Mouse (Mus musculus) MEL (cell line): ENCODE measurements around the gene Cebpz. TPM values are rescaled to one million over a fixed set of nuclear protein-coding genes. Genes with fewer than 3 reads are reported as not detected.
A peak's percentile ranks its signal among the peaks of the same experiment; 100 is the strongest.

Experiments
- DNase-seq: peaks from one replicate; pipeline ENCODE4 v3.0.0; 2011; ENCODE audit warnings: low read depth, low spot score
- H3K27ac ChIP-seq: 2 replicates; pipeline ENCODE4 v1.5.1; 2012; ENCODE audit warnings: low read depth, mild to moderate bottlenecking, control low read depth, low read length, moderate library complexity; ENCODE audit not compliant: control insufficient read depth
- H3K27me3 ChIP-seq, 2 experiments: fragments of 150-350 bp in 1 of 2; sonication (generic) in 1 of 2; 2 replicates each; pipeline ENCODE4 v1.6.1; 2012; ENCODE audit warnings: low read length in 2 of 2, mild to moderate bottlenecking in 2 of 2, improper control_type of control experiment in 1 of 2, moderate library complexity in 1 of 2; ENCODE audit not compliant: insufficient read depth in 2 of 2, control insufficient read depth in 1 of 2
- H3K36me3 ChIP-seq, 2 experiments: 2 replicates each; pipeline ENCODE4 v1.6.1; 2012 to 2014; ENCODE audit warnings: low read length in 2 of 2, improper control_type of control experiment in 1 of 2, inconsistent platforms in 1 of 2, mild to moderate bottlenecking in 1 of 2; ENCODE audit not compliant: insufficient read depth in 2 of 2, control insufficient read depth in 1 of 2
- H3K4me1 ChIP-seq, 2 experiments: fragments of 150-350 bp in 1 of 2; sonication (generic) in 1 of 2; 2 replicates each; pipeline ENCODE4 v1.6.1; 2012; ENCODE audit warnings: low read length in 2 of 2, improper control_type of control experiment in 1 of 2, mild to moderate bottlenecking in 1 of 2; ENCODE audit not compliant: insufficient read depth in 2 of 2, control insufficient read depth in 1 of 2
- H3K4me3 ChIP-seq, 2 experiments: fragments of 150-350 bp in 1 of 2; sonication (generic) in 1 of 2; 2 replicates each; pipeline ENCODE4 v1.5.1; 2012; ENCODE audit warnings: low read depth in 2 of 2, low read length in 2 of 2, mild to moderate bottlenecking in 2 of 2, moderate library complexity in 2 of 2, control low read depth in 1 of 2, improper control_type of control experiment in 1 of 2; ENCODE audit not compliant: control insufficient read depth in 1 of 2, insufficient read depth in 1 of 2
- H3K79me2 ChIP-seq: 2 replicates; pipeline ENCODE4 v1.6.1; 2012; ENCODE audit warnings: mild to moderate bottlenecking, low read length, moderate library complexity; ENCODE audit not compliant: control insufficient read depth, poor library complexity, insufficient read depth
- H3K9ac ChIP-seq: 2 replicates; pipeline ENCODE4 v1.6.1; 2012; ENCODE audit warnings: low read depth, mild to moderate bottlenecking, control low read depth, low read length, moderate library complexity; ENCODE audit not compliant: control insufficient read depth, poor library complexity, severe bottlenecking
- H3K9me3 ChIP-seq: fragments of 150-350 bp; sonication (generic); replicated peaks from 2 replicates; pipeline ENCODE4 v1.6.1; 2012; ENCODE audit warnings: mild to moderate bottlenecking, low read length, improper control_type of control experiment, moderate library complexity; ENCODE audit not compliant: insufficient read depth
- BHLHE40 ChIP-seq: IDR thresholded peaks from 2 replicates; pipeline ENCODE4 v1.6.1; 2012; ENCODE audit warnings: low read depth, mild to moderate bottlenecking, inconsistent platforms, low read length, improper control_type of control experiment, borderline replicate concordance
- CHD1 ChIP-seq: IDR thresholded peaks from 2 replicates; pipeline ENCODE4 v1.6.1; 2012; ENCODE audit warnings: low read depth, mild to moderate bottlenecking, inconsistent platforms, low read length, improper control_type of control experiment
- CHD2 ChIP-seq: IDR thresholded peaks from 2 replicates; pipeline ENCODE4 v1.6.1; 2011; ENCODE audit warnings: low read length, improper control_type of control experiment
- CTCF ChIP-seq, 3 experiments: IDR thresholded peaks in 2 of 3; conservative IDR thresholded peaks in 1 of 3; 2 replicates each; pipeline ENCODE4 v1.5.1; 2011 to 2012; ENCODE audit warnings: low read length in 3 of 3, low read depth in 2 of 3, mild to moderate bottlenecking in 2 of 3, improper control_type of control experiment in 1 of 3, inconsistent platforms in 1 of 3, mixed read lengths in 1 of 3, moderate library complexity in 1 of 3; ENCODE audit not compliant: control insufficient read depth in 1 of 3, insufficient read depth in 1 of 3, poor library complexity in 1 of 3, severe bottlenecking in 1 of 3
- E2F4 ChIP-seq: IDR thresholded peaks from 2 replicates; pipeline ENCODE4 v1.6.1; 2011; ENCODE audit warnings: low read depth, low read length, improper control_type of control experiment, borderline replicate concordance
- ELF1 ChIP-seq: IDR thresholded peaks from 2 replicates; pipeline ENCODE4 v1.6.1; 2014; ENCODE audit warnings: low read depth, mild to moderate bottlenecking, inconsistent platforms, low read length, improper control_type of control experiment, moderate library complexity
- EP300 ChIP-seq, 2 experiments: IDR thresholded peaks; 2 replicates each; pipeline ENCODE4 v1.6.1; 2011; ENCODE audit warnings: improper control_type of control experiment in 2 of 2, low read length in 2 of 2, low read depth in 1 of 2, mild to moderate bottlenecking in 1 of 2
- ETS1 ChIP-seq: IDR thresholded peaks from 2 replicates; pipeline ENCODE4 v1.6.1; 2012; ENCODE audit warnings: low read depth, mild to moderate bottlenecking, inconsistent platforms, low read length, improper control_type of control experiment, moderate library complexity
- GABPA ChIP-seq: IDR thresholded peaks from 2 replicates; pipeline ENCODE4 v1.6.1; 2012; ENCODE audit warnings: low read depth, mild to moderate bottlenecking, inconsistent platforms, low read length, improper control_type of control experiment, moderate library complexity
- GATA1 ChIP-seq: IDR thresholded peaks from 2 replicates; pipeline ENCODE4 v1.6.1; 2011; ENCODE audit warnings: low read depth, low read length, improper control_type of control experiment
- HCFC1 ChIP-seq: IDR thresholded peaks from 2 replicates; pipeline ENCODE4 v1.6.1; 2012; ENCODE audit warnings: low read depth, mild to moderate bottlenecking, inconsistent platforms, low read length, improper control_type of control experiment, moderate library complexity
- JUND ChIP-seq: IDR thresholded peaks from 2 replicates; pipeline ENCODE4 v1.6.1; 2011; ENCODE audit warnings: low read depth, mild to moderate bottlenecking, improper control_type of control experiment, low read length
- KAT2A ChIP-seq: conservative IDR thresholded peaks from 2 replicates; pipeline ENCODE4 v1.6.1; 2012; ENCODE audit warnings: low read depth, low read length, improper control_type of control experiment, inconsistent platforms
- MAFK ChIP-seq: IDR thresholded peaks from 2 replicates; pipeline ENCODE4 v1.6.1; 2011; ENCODE audit warnings: low read depth, mild to moderate bottlenecking, low read length, improper control_type of control experiment, borderline replicate concordance
- MAX ChIP-seq: IDR thresholded peaks from 2 replicates; pipeline ENCODE4 v1.6.1; 2011; ENCODE audit warnings: low read length, improper control_type of control experiment
- MAZ ChIP-seq: IDR thresholded peaks from 2 replicates; pipeline ENCODE4 v1.6.1; 2012; ENCODE audit warnings: low read depth, mild to moderate bottlenecking, inconsistent platforms, low read length, improper control_type of control experiment
- MEF2A ChIP-seq: IDR thresholded peaks from 2 replicates; pipeline ENCODE4 v1.6.1; 2014; ENCODE audit warnings: low read depth, mild to moderate bottlenecking, inconsistent platforms, low read length, improper control_type of control experiment; ENCODE audit not compliant: poor library complexity, insufficient replicate concordance, severe bottlenecking; ENCODE audit errors: extremely low read depth
- MXI1 ChIP-seq: IDR thresholded peaks from 2 replicates; pipeline ENCODE4 v1.6.1; 2011; ENCODE audit warnings: mild to moderate bottlenecking, low read depth, low read length, improper control_type of control experiment
- MYB ChIP-seq: IDR thresholded peaks from 2 replicates; pipeline ENCODE4 v1.6.1; 2011; ENCODE audit warnings: mild to moderate bottlenecking, low read depth, low read length, improper control_type of control experiment
- NELFE ChIP-seq: IDR thresholded peaks from 2 replicates; pipeline ENCODE4 v1.6.1; 2011; ENCODE audit warnings: low read depth, low read length, improper control_type of control experiment
- NRF1 ChIP-seq: IDR thresholded peaks from 2 replicates; pipeline ENCODE4 v1.6.1; 2014; ENCODE audit warnings: low read depth, mild to moderate bottlenecking, inconsistent platforms, low read length, improper control_type of control experiment, moderate library complexity; ENCODE audit not compliant: poor library complexity, insufficient read depth, severe bottlenecking
- POLR2A ChIP-seq, 2 experiments: IDR thresholded peaks; 2 replicates each; pipeline ENCODE4 v1.6.1; 2011 to 2012; ENCODE audit warnings: low read length in 2 of 2, mild to moderate bottlenecking in 2 of 2, control low read depth in 1 of 2, improper control_type of control experiment in 1 of 2, low read depth in 1 of 2, moderate library complexity in 1 of 2; ENCODE audit not compliant: control insufficient read depth in 1 of 2, insufficient read depth in 1 of 2, poor library complexity in 1 of 2
- POLR2AphosphoS2 ChIP-seq: IDR thresholded peaks from 2 replicates; pipeline ENCODE4 v1.6.1; 2011; ENCODE audit warnings: low read length, improper control_type of control experiment
- POLR2AphosphoS5 ChIP-seq: IDR thresholded peaks from 2 replicates; pipeline ENCODE4 v1.6.1; 2012; ENCODE audit warnings: low read depth, borderline replicate concordance, mild to moderate bottlenecking, inconsistent platforms, low read length, moderate library complexity, mixed read lengths
- RAD21 ChIP-seq: IDR thresholded peaks from 2 replicates; pipeline ENCODE4 v1.6.1; 2011; ENCODE audit warnings: mild to moderate bottlenecking, low read depth, low read length, improper control_type of control experiment
- RCOR1 ChIP-seq: IDR thresholded peaks from 2 replicates; pipeline ENCODE4 v1.6.1; 2012; ENCODE audit warnings: low read depth, mild to moderate bottlenecking, inconsistent platforms, low read length, improper control_type of control experiment
- SIN3A ChIP-seq: IDR thresholded peaks from 2 replicates; pipeline ENCODE4 v1.6.1; 2012; ENCODE audit warnings: low read length, improper control_type of control experiment, inconsistent platforms
- SMC3 ChIP-seq: IDR thresholded peaks from 2 replicates; pipeline ENCODE4 v1.6.1; 2011; ENCODE audit warnings: low read depth, low read length, improper control_type of control experiment
- TBP ChIP-seq: IDR thresholded peaks from 2 replicates; pipeline ENCODE4 v1.8.0; 2011; ENCODE audit warnings: low read depth, low read length, improper control_type of control experiment
- TCF12 ChIP-seq: IDR thresholded peaks from 2 replicates; pipeline ENCODE4 v1.6.1; 2014; ENCODE audit warnings: low read depth, mild to moderate bottlenecking, inconsistent platforms, low read length, improper control_type of control experiment, moderate library complexity
- UBTF ChIP-seq: IDR thresholded peaks from 2 replicates; pipeline ENCODE4 v1.6.1; 2012; ENCODE audit warnings: low read depth, mild to moderate bottlenecking, inconsistent platforms, low read length, improper control_type of control experiment, moderate library complexity, borderline replicate concordance; ENCODE audit not compliant: insufficient read depth
- USF1 ChIP-seq: IDR thresholded peaks from 2 replicates; pipeline ENCODE4 v1.6.1; 2014; ENCODE audit warnings: low read depth, mild to moderate bottlenecking, inconsistent platforms, low read length, improper control_type of control experiment, moderate library complexity
- USF2 ChIP-seq, 2 experiments: IDR thresholded peaks; 2 replicates each; pipeline ENCODE4 v1.6.1; 2011 to 2012; ENCODE audit warnings: improper control_type of control experiment in 2 of 2, low read length in 2 of 2, borderline replicate concordance in 1 of 2, inconsistent platforms in 1 of 2, low read depth in 1 of 2, mild to moderate bottlenecking in 1 of 2; ENCODE audit not compliant: insufficient read depth in 1 of 2
- ZC3H11A ChIP-seq: IDR thresholded peaks from 2 replicates; pipeline ENCODE4 v1.6.1; 2012; ENCODE audit warnings: low read depth, mild to moderate bottlenecking, inconsistent platforms, low read length, improper control_type of control experiment
- ZKSCAN1 ChIP-seq: IDR thresholded peaks from 2 replicates; pipeline ENCODE4 v1.6.1; 2012; ENCODE audit warnings: low read depth, mild to moderate bottlenecking, inconsistent platforms, low read length, improper control_type of control experiment, moderate library complexity
- ZMIZ1 ChIP-seq: IDR thresholded peaks from 2 replicates; pipeline ENCODE4 v1.6.1; 2012; ENCODE audit warnings: low read depth, mild to moderate bottlenecking, inconsistent platforms, low read length, improper control_type of control experiment, moderate library complexity
- ZNF384 ChIP-seq: IDR thresholded peaks from 2 replicates; pipeline ENCODE4 v1.6.1; 2012; ENCODE audit warnings: low read depth, mild to moderate bottlenecking, inconsistent platforms, low read length, improper control_type of control experiment
- polyA plus RNA-seq, 2 experiments: library from polyadenylated mRNA; stranded (reverse) in 1 of 2; unstranded in 1 of 2; fragments of >175 nt in 1 of 2; fragments of >200 nt in 1 of 2; gene quantifications; 2 replicates each; pipeline versions ENCODE4 v1.2.1 to v1.2.4; 2012; ENCODE audit warnings: low replicate concordance in 2 of 2, low read depth in 1 of 2; ENCODE audit not compliant: insufficient read length in 2 of 2, insufficient read depth in 1 of 2, missing spikeins in 1 of 2
- total RNA-seq: library from RNA; depleted of rRNA; stranded (reverse); fragments of 300-350 nt; gene quantifications from 2 replicates; pipeline ENCODE4 v1.2.3, GENCODE M21; 2012

Cebpz gene
- total and polyA plus RNA-seq, 3 experiments, result 69.9 to 128 (median 80.7) TPM

GRCm38 (mm10) chr17:78916369-78916813 lies 20.5 kb downstream of the Cebpz start, which contains the start of gene Cebpzos:
TSS of gene Cebpzos (plus strand) at chr17:78916500.
- no peaks in the 10 kb centered on the region for H3K27me3 ChIP-seq
- H3K36me3 ChIP-seq, result peaks cover 4 to 12% of the 10 kb centered on the region in 2 experiments
- peak within 1 kb of the TSS; percentile 53 for H3K27ac ChIP-seq
- no peaks in the 10 kb centered on the region for H3K9me3 ChIP-seq
- DNase-seq, result peak; percentile 95
- peak within 1 kb of the TSS; percentile 65 for H3K4me3 ChIP-seq
- H3K9ac ChIP-seq, result peak within 1 kb of the TSS; percentile 76
- H3K79me2 ChIP-seq, result no peaks in the 10 kb centered on the region; the same call in 1 of the 2 replicates
- H3K4me1 ChIP-seq, result peaks cover 0 to 14% of the 10 kb centered on the region in 2 experiments; a peak in 3 of 4 replicates
- no peak for TF ChIP-seq CHD2
- peak; percentile 63; the same call in 1 of the 2 replicates for TF ChIP-seq NELFE
- TF ChIP-seq SIN3A, result peak; percentile 44; the same call in 1 of the 2 replicates
- peak; percentile 55 to 86; a peak in 3 of 4 replicates for TF ChIP-seq POLR2A (IDR thresholded peaks at IDR 0.05; ENCODE audit: control insufficient read depth in 1 of 2, insufficient read depth in 1 of 2, low read depth in 1 of 2, low read length in 2 of 2, poor library complexity in 1 of 2)
- TF ChIP-seq KAT2A, result peak; percentile 68; the same call in 1 of the 2 replicates
- no peak for TF ChIP-seq USF2 (IDR thresholded peaks at IDR 0.05; ENCODE audit: borderline replicate concordance in 1 of 2, insufficient read depth in 1 of 2, low read depth in 1 of 2, low read length in 2 of 2)
- TF ChIP-seq MAZ, result 0 out of 2 replicates have a peak, but pooled peaks have one; percentile 38
- no peak for TF ChIP-seq POLR2AphosphoS5
- no peak for TF ChIP-seq UBTF
- no peak for TF ChIP-seq ZNF384
- TF ChIP-seq TCF12, result peak; percentile 5
- peak; percentile 89 for TF ChIP-seq HCFC1
- TF ChIP-seq BHLHE40, result no peak
- no peak for TF ChIP-seq CHD1
- no peak for TF ChIP-seq GATA1
- TF ChIP-seq POLR2AphosphoS2, result no peak; the same call in 1 of the 2 replicates
- TF ChIP-seq JUND, result no peak
- TF ChIP-seq MYB, result no peak
- TF ChIP-seq GABPA, result no peak
- TF ChIP-seq ETS1, result no peak
- peak; percentile 42; the same call in 1 of the 2 replicates for TF ChIP-seq TBP
- no peak for TF ChIP-seq ZKSCAN1
- TF ChIP-seq SMC3, result no peak
- TF ChIP-seq ZMIZ1, result no peak
- no peak for TF ChIP-seq RCOR1
- no peak for TF ChIP-seq E2F4
- peak; percentile 80 for TF ChIP-seq NRF1
- TF ChIP-seq MAX, result peak; percentile 53; the same call in 1 of the 2 replicates
- no peak for TF ChIP-seq EP300 (IDR thresholded peaks at IDR 0.05; ENCODE audit: low read depth in 1 of 2, low read length in 2 of 2)
- peak; percentile 84 for TF ChIP-seq ELF1
- TF ChIP-seq RAD21, result no peak
- no peak for TF ChIP-seq USF1
- TF ChIP-seq MXI1, result peak; percentile 82
- TF ChIP-seq ZC3H11A, result no peak
- no peak for TF ChIP-seq CTCF (IDR thresholded peaks at IDR 0.05 in 2 of 3, conservative IDR thresholded peaks at IDR 0.05 in 1 of 3; ENCODE audit: control insufficient read depth in 1 of 3, insufficient read depth in 1 of 3, low read depth in 2 of 3, low read length in 3 of 3, poor library complexity in 1 of 3, severe bottlenecking in 1 of 3)
- TF ChIP-seq MEF2A, result no peak
- TF ChIP-seq MAFK, result no peak
